Mouse (Mus musculus): ENCODE results near the gene Vwa3a. TPM values are rescaled to one million over a fixed set of nuclear protein-coding genes. Genes with fewer than 3 reads are reported as not detected.
"Not testable (repeated sequence)": the region's sequence is repeated elsewhere in the genome, so short reads cannot be mapped to it uniquely, and the experiment has no call there.

Gene Vwa3a
- total and polyA plus RNA-seq, 3 experiments: 0.11 TPM; not detected in 2

GRCm38 (mm10) chr7:120699586-120699985, 39.5 kb upstream of the Vwa3a start:
- Histone ChIP-seq H3K9me3 (replicated peaks) (no peaks in the 10 kb centered on the region), H3K4me3 (ENCODE audit: low read depth, low read length) (no peak overlapping the region), H3K27me3 (ENCODE audit: insufficient read depth, low read length) (no peaks in the 10 kb centered on the region), H3K36me3 (replicated peaks) (peaks cover 41% of the 10 kb centered on the region), H3K4me1 (ENCODE audit: insufficient read depth, low read depth, low read length) (peaks cover 63% of the 10 kb centered on the region)
- TF ChIP-seq GATA1 (IDR thresholded peaks at IDR 0.05; ENCODE audit: borderline replicate concordance, low read length): no peak
- TF ChIP-seq POLR2AphosphoS5 (IDR thresholded peaks at IDR 0.05; ENCODE audit: insufficient replicate concordance, low read depth, low read length): no peak
- TF ChIP-seq GATA2 (IDR thresholded peaks at IDR 0.05; ENCODE audit: borderline replicate concordance, low read depth, low read length): no peak
- no peak for TF ChIP-seq CTCF (IDR thresholded peaks at IDR 0.05; ENCODE audit: low read depth, low read length)
- TF ChIP-seq TAL1 (conservative IDR thresholded peaks at IDR 0.05; ENCODE audit: low read depth, low read length): no peak
- DNase-seq (ENCODE audit: low spot score) (no peak), ATAC-seq (ENCODE audit: extremely low read depth, insufficient number of reproducible peaks, low FRiP score, poor library complexity, severe bottlenecking) (no peak)

- H3K4me1 ChIP-seq (ENCODE audit: insufficient read depth, low read depth, low read length): peaks cover 40% of the 10 kb centered on the region
- no peaks in the 10 kb centered on the region for H3K9me3 ChIP-seq (replicated peaks)
- DNase-seq (ENCODE audit: low spot score) (no peak), ATAC-seq (ENCODE audit: extremely low read depth, insufficient number of reproducible peaks, low FRiP score, poor library complexity, severe bottlenecking) (no peak)
- TF ChIP-seq POLR2AphosphoS5 (IDR thresholded peaks at IDR 0.05; ENCODE audit: insufficient replicate concordance, low read depth, low read length) (no peak), CTCF (IDR thresholded peaks at IDR 0.05; ENCODE audit: low read depth, low read length) (no peak), GATA2 (IDR thresholded peaks at IDR 0.05; ENCODE audit: borderline replicate concordance, low read depth, low read length) (no peak), GATA1 (IDR thresholded peaks at IDR 0.05; ENCODE audit: borderline replicate concordance, low read length) (no peak), TAL1 (conservative IDR thresholded peaks at IDR 0.05; ENCODE audit: low read depth, low read length) (no peak)
- peaks cover 35% of the 10 kb centered on the region for H3K36me3 ChIP-seq (replicated peaks)
- H3K27me3 ChIP-seq (ENCODE audit: insufficient read depth, low read length): no peaks in the 10 kb centered on the region
- H3K4me3 ChIP-seq (ENCODE audit: low read depth, low read length): no peak overlapping the region
Measured at GRCm38 (mm10) chr7:120703888-120704287, 35.2 kb upstream of the Vwa3a start.

- Histone ChIP-seq H3K4me3 (ENCODE audit: low read depth, low read length) (no peak overlapping the region), H3K27me3 (ENCODE audit: insufficient read depth, low read length) (no peaks in the 10 kb centered on the region), H3K9me3 (replicated peaks) (no peaks in the 10 kb centered on the region), H3K36me3 (replicated peaks) (peaks cover 31% of the 10 kb centered on the region), H3K4me1 (ENCODE audit: insufficient read depth, low read depth, low read length) (peaks cover 23% of the 10 kb centered on the region)
- TF ChIP-seq GATA2 (IDR thresholded peaks at IDR 0.05; ENCODE audit: borderline replicate concordance, low read depth, low read length): no peak
- TF ChIP-seq CTCF (IDR thresholded peaks at IDR 0.05; ENCODE audit: low read depth, low read length): no peak
- TF ChIP-seq POLR2AphosphoS5 (IDR thresholded peaks at IDR 0.05; ENCODE audit: insufficient replicate concordance, low read depth, low read length): no peak
- ATAC-seq (ENCODE audit: extremely low read depth, insufficient number of reproducible peaks, low FRiP score, poor library complexity, severe bottlenecking) (no peak), DNase-seq (ENCODE audit: low spot score) (no peak)
Measured at GRCm38 (mm10) chr7:120712071-120712470, 27.0 kb upstream of the Vwa3a start.

- H3K9me3 ChIP-seq (replicated peaks): no peaks in the 10 kb centered on the region
- H3K4me3 ChIP-seq (ENCODE audit: low read depth, low read length): no peak overlapping the region
- peaks cover 31% of the 10 kb centered on the region for H3K36me3 ChIP-seq (replicated peaks)
- TF ChIP-seq TAL1 (conservative IDR thresholded peaks at IDR 0.05; ENCODE audit: low read depth, low read length) (0 out of 2 replicates have a peak, but pooled peaks have one; percentile 15), CTCF (IDR thresholded peaks at IDR 0.05; ENCODE audit: low read depth, low read length) (no peak), GATA1 (IDR thresholded peaks at IDR 0.05; ENCODE audit: borderline replicate concordance, low read length) (no peak)
- ATAC-seq (ENCODE audit: extremely low read depth, insufficient number of reproducible peaks, low FRiP score, poor library complexity, severe bottlenecking): 0 out of 2 replicates have a peak, but pooled peaks have one; percentile 15
- DNase-seq (ENCODE audit: low spot score): no peak
- H3K27me3 ChIP-seq (ENCODE audit: insufficient read depth, low read length): no peaks in the 10 kb centered on the region
- H3K4me1 ChIP-seq (ENCODE audit: insufficient read depth, low read depth, low read length): peaks cover 22% of the 10 kb centered on the region
Measured at GRCm38 (mm10) chr7:120713225-120713624, 25.9 kb upstream of the Vwa3a start.

GRCm38 (mm10) chr7:120713951-120714350, 25.2 kb upstream of the Vwa3a start:
- not testable (repeated sequence) for H3K9me3 ChIP-seq (replicated peaks); DNase-seq (ENCODE audit: low spot score); H3K27me3 ChIP-seq (ENCODE audit: insufficient read depth, low read length); H3K4me3 ChIP-seq (ENCODE audit: low read depth, low read length); ATAC-seq (ENCODE audit: extremely low read depth, insufficient number of reproducible peaks, low FRiP score, poor library complexity, severe bottlenecking)
- H3K4me1 ChIP-seq (ENCODE audit: insufficient read depth, low read depth, low read length): peaks cover 25% of the 10 kb centered on the region
- peaks cover 37% of the 10 kb centered on the region for H3K36me3 ChIP-seq (replicated peaks)

GRCm38 (mm10) chr7:120717261-120717660, 21.9 kb upstream of the Vwa3a start:
- no peak for TF ChIP-seq CTCF (IDR thresholded peaks at IDR 0.05; ENCODE audit: low read depth, low read length)
- TF ChIP-seq GATA2 (IDR thresholded peaks at IDR 0.05; ENCODE audit: borderline replicate concordance, low read depth, low read length): no peak
- no peak for TF ChIP-seq GATA1 (IDR thresholded peaks at IDR 0.05; ENCODE audit: borderline replicate concordance, low read length)
- TF ChIP-seq TAL1 (conservative IDR thresholded peaks at IDR 0.05; ENCODE audit: low read depth, low read length): no peak
- TF ChIP-seq POLR2AphosphoS5 (IDR thresholded peaks at IDR 0.05; ENCODE audit: insufficient replicate concordance, low read depth, low read length): no peak
- ATAC-seq (ENCODE audit: extremely low read depth, insufficient number of reproducible peaks, low FRiP score, poor library complexity, severe bottlenecking): no peak
- no peak overlapping the region for H3K4me3 ChIP-seq (ENCODE audit: low read depth, low read length)
- peaks cover 47% of the 10 kb centered on the region for H3K36me3 ChIP-seq (replicated peaks)
- H3K4me1 ChIP-seq (ENCODE audit: insufficient read depth, low read depth, low read length): peaks cover 24% of the 10 kb centered on the region
- DNase-seq (ENCODE audit: low spot score): no peak
- H3K9me3 ChIP-seq (replicated peaks): no peaks in the 10 kb centered on the region
- H3K27me3 ChIP-seq (ENCODE audit: insufficient read depth, low read length): no peaks in the 10 kb centered on the region

- no peak for TF ChIP-seq GATA2 (IDR thresholded peaks at IDR 0.05; ENCODE audit: borderline replicate concordance, low read depth, low read length)
- TF ChIP-seq TAL1 (conservative IDR thresholded peaks at IDR 0.05; ENCODE audit: low read depth, low read length): no peak
- no peak for TF ChIP-seq GATA1 (IDR thresholded peaks at IDR 0.05; ENCODE audit: borderline replicate concordance, low read length)
- no peak for TF ChIP-seq CTCF (IDR thresholded peaks at IDR 0.05; ENCODE audit: low read depth, low read length)
- TF ChIP-seq POLR2AphosphoS5 (IDR thresholded peaks at IDR 0.05; ENCODE audit: insufficient replicate concordance, low read depth, low read length): no peak
- DNase-seq (ENCODE audit: low spot score) (no peak), ATAC-seq (ENCODE audit: extremely low read depth, insufficient number of reproducible peaks, low FRiP score, poor library complexity, severe bottlenecking) (no peak)
- Histone ChIP-seq H3K4me3 (ENCODE audit: low read depth, low read length) (no peak overlapping the region), H3K9me3 (replicated peaks) (no peaks in the 10 kb centered on the region), H3K36me3 (replicated peaks) (peaks cover 60% of the 10 kb centered on the region), H3K27me3 (ENCODE audit: insufficient read depth, low read length) (no peaks in the 10 kb centered on the region), H3K4me1 (ENCODE audit: insufficient read depth, low read depth, low read length) (peaks cover 38% of the 10 kb centered on the region; the same call in 1 of the 2 replicates)
Measured at GRCm38 (mm10) chr7:120721051-120721450, 18.1 kb upstream of the Vwa3a start.

Measured in G1E (cell line).